Mouse (Mus musculus) CH12.LX (cell line): ENCODE measurements around the gene U2af1.

Source experiments
- CHD2 ChIP-seq: IDR thresholded peaks from 2 replicates; pipeline ENCODE4 v1.6.1; 2011; ENCODE audit warnings: low read length, improper control_type of control experiment
- CTCF ChIP-seq, 2 experiments: IDR thresholded peaks in 1 of 2; conservative IDR thresholded peaks in 1 of 2; 2 replicates each; pipeline ENCODE4 v1.5.1; 2011 to 2012; ENCODE audit warnings: low read depth in 2 of 2, low read length in 2 of 2, improper control_type of control experiment in 1 of 2, inconsistent platforms in 1 of 2, mild to moderate bottlenecking in 1 of 2, moderate library complexity in 1 of 2
- NELFE ChIP-seq: IDR thresholded peaks from 2 replicates; pipeline ENCODE4 v1.6.1; 2011; ENCODE audit warnings: low read depth, low read length, improper control_type of control experiment
- TCF12 ChIP-seq: IDR thresholded peaks from 2 replicates; pipeline ENCODE4 v1.6.1; 2014; ENCODE audit warnings: low read depth, mild to moderate bottlenecking, inconsistent platforms, low read length, improper control_type of control experiment

DNA sequence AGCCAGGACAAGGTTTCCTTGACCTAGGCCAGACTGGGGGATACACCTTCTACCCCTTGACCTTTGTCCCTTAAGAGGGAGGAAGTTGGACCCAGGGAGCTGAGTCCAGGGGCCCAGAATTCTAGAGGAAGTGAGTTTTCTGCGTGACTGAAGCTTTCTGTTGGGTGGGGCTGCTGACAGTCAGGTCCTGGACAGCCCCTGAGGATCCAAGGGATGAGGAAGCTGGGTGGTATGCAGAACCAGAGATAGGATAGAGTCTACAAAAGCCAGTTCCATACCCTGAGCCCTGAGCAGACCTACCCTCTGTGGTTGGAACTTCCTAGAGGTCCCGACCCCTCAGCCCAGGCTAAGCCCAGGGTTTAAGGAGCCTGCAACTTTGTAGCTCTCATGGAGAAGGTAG is 21.8 kb upstream of the U2af1 start:
- no peak for TF ChIP-seq CTCF (conservative IDR thresholded peaks at IDR 0.05 in 1 of 2, IDR thresholded peaks at IDR 0.05 in 1 of 2; ENCODE audit: low read depth in 2 of 2, low read length in 2 of 2)
- no peak for TF ChIP-seq CHD2
- TF ChIP-seq TCF12 = no peak
- no peak for TF ChIP-seq NELFE
